Mouse (Mus musculus) layer of hippocampus, adult 9-11 months (tissue): ENCODE results near the gene Fam43b.
A peak's percentile ranks its signal among the peaks of the same experiment; 100 is the strongest.
"Not testable (repeated sequence)": the region's sequence is repeated elsewhere in the genome, so short reads cannot be mapped to it uniquely, and the experiment has no call there.

Experiments used
- DNase-seq: peaks from one replicate; pipeline ENCODE4 v3.0.0; 2022

Gene Fam43b

DNA sequence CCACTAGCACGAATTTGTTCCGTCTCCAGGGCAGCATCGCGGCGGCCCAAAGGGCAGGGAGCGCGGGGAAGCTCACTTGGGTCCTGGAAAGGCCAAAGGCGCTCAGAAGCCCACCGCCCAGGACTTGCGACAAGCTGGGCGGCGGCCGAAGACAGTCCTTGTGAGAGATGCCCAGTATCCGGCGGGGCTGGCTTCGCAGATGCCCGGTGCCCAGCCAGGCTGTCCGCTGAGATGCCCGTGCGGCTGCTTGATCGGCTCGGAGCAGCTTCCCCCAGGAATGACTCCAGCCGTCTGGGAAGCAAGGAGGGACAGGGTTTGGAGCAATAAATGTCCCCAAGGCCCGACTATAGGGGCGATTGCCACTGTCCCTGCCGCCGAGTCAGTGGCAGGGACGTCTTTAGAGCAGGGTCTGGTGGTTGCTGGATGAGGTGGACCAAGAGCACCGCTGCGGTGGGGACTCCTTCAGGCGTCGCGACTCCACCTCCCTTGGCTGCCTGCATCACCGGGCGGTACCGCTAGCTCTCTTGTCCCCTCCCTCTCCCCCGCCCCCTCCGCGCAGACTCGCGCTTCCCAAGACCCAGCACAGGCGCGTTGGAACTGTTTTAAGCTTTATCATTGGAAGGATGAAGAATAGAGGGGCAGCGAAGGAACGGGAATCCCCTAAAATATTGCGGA lies at the start of gene Fam43b:
TSS of gene Fam43b (minus strand) at position 558 of the 675 bp plus-strand sequence.
- DNase-seq, result peak; percentile 80

DNA sequence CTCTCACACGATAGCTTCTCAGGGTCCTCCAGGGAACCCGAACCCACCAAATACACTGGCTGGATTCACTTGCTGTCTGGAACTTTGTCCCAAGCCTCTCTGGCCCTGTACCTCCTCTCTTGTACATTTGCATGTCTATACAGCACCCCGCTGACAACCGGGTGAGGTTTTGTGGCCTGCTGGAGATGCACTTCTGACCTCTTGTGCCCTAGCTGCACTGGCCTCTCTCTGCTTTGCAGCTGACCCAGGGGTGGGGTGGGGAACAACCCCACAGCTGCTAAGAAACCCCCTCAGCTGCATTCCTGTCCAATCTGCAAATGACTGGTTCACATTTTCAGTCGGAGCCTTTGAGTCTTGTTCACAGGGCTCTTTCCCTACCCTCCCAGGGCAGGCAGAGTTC lies 48.6 kb upstream of the Fam43b start:
- DNase-seq, result no peak

DNA sequence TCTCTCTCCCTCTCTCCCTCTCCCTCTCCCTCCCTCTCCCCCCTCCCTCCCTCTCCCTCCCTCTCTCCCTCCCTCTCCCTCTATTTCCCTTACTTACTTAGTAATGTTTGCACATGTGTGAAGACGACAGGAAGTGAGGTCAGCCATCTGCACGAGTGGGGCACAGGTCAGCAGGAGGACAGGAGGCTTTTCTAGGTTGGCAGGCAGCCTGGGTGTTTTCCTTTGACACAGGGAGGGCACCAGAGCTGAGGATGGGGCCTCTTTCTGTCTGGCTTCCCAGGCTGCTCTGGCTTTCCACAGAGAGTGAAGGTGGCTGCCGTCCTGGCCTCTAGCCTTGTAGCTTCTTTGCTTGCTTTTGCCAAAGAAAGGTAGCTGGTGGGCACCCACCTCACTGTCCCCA lies 43.7 kb upstream of the Fam43b start:
- DNase-seq, result no peak

DNA sequence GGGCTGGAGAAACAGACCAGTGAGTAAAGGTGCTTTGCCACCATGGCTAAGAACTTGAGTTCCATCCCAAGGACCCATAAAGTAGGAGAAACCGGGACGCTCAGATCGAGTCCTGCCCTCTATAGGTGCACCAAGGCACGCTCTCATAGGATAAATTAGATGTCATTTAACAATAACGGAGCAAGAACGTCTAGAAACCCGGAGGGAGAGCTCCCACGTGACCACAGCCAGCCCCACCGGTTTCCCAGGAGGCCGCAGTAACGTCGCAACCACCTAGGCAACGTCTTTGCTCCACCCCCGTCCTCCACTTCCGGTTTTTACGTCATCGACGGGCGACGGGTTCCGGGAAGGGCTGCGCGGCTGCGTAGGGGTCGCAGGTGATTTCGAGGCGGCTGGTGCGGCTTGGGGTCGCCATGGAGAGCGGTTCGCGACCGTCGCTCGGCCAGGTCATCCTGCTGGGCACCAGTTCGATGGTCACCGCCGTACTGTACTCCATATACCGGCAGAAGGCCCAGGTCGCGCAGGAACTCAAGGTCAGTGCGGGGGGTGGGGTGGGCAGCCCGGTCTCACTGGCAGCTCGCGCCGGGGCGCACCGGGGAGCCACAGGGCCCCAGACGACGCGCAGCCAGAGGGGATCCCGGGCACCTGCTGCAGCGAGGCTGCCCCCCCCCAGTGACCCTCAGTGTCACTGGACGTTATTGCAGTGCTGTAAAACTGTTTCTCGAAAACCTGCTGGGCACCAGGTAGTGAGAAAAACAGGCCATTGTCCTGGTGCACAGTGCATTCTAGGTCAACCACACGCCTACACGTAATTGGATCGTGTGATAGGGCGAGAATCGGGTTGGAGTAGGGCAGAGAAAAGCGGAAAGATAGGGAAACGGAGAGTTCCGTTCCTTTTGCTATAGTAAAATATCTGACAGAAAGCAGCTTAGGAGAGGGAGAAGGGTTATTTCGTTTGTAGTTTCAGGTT lies 38.3 kb upstream of the Fam43b start, which contains the start of gene Mul1:
TSS of gene Mul1 (plus strand) at position 325 of the 970 bp plus-strand sequence.
- peak; percentile 96 for DNase-seq

DNA sequence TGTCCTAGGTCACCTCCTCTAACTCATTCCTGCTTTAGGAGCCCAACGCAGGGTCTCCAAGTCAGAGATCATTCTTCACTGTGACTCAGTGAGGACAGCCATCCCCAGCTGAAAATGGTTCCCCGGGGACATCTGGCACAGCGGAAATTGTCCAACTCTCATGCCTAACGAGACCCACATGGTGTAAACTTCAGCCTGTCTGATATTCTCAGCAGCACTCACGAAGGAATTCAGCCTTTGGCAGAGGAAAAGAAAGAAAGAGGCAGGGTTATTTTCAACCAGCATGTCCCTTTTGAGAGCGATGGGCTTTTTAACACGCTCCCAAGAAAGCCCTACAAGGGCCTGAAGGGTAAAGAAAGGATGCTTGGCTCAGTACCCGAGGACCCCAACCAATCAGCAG lies 35.0 kb upstream of the Fam43b start:
- no peak for DNase-seq

DNA sequence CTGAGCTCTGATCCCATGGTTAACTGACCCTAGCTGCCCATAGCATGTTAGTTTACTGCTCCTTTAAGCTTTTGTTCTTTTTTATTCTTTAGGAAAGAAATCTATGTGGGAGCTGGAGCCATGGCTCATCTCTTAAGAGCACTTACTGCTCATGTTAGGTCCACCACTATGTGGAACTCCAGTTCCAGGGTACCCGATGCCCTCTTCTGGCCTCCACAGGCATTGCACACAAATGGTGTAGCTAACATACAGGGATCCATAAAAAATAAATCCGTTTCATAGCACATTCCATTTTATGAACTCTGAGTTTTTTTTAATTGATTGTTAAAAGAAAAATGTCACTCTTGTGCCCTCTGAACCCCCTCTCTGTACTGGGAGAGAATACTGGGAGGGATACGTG lies 33.5 kb upstream of the Fam43b start:
- no peak for DNase-seq

DNA sequence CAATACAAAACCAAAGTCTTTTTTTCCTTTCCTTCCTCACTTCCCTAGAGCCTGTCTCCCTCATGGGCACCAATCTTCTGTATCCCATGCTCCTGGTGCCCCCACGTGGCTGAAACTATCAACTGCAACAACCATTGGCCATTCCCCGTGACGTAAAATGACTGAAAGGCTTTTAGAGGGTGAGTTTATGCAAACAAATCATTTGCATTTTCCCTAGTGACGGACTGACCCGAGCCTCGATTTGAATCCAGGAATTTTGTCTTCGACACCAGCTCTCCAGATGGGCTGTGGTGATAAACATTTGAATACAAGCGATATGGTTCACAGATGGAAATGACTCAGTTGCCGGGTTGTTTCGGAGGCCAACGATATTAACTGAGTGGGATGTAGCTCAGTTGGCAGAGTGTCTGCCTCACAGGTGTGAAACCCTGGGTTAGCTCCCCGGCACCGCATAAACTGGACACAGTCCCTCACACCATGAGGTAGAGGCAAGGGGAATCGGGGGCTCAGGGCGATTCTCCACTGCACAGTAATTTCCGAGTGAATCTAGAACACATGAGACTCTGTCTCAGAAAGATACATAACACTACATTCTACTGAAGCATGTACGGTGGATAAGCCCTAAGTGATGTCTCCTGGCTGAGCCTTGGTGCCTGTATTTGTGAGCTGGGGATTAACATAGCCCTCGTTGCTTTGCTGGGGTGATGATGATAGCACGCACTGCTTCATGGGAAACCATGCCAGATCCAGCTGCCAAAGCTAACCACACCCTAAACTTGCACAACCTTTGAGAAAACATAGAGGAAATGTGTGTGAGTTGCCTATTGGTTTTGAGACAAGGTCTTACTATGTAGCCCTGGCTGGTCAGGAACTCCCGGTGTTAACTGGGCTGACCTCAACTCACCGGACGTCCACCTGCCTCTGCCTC lies 30.7 kb upstream of the Fam43b start:
- DNase-seq, result peak; percentile 87

DNA sequence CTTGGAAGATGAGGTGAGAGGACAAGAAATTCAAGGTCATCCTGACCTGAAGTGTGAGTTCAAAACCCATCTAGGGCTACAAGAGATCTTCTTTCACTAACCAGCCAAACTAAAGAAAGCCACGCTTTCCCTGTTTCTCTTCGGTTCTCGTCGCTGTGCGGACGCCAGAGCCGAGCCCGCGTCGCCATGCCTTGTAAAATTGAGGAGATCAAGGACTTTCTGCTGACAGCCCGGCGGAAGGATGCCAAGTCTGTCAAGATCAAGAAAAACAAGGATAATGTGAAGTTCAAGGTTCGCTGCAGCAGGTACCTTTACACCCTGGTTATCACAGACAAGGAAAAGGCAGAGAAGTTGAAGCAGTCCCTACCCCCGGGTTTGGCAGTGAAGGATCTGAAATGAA lies 29.3 kb upstream of the Fam43b start:
- not testable (repeated sequence) for DNase-seq

DNA sequence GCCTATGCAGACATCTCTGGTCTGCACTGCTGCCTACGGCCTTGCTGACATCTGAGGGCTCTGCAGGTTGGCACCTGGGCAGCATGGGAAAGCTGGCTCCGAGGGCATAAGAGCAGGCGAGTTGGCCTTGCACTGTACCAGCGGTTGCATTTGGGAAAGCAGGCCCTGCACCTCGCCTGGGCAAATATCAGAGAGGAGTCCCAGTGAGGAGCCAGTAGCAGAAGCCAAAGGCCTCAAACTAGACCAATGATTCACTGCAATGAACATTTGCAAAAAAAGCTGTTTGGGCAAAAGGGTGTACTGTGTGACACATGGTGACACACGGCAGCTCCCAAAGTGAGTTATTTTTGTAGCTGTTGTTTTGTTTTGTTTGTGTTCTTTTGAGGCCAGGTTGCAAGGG lies 28.7 kb upstream of the Fam43b start:
- no peak for DNase-seq

DNA sequence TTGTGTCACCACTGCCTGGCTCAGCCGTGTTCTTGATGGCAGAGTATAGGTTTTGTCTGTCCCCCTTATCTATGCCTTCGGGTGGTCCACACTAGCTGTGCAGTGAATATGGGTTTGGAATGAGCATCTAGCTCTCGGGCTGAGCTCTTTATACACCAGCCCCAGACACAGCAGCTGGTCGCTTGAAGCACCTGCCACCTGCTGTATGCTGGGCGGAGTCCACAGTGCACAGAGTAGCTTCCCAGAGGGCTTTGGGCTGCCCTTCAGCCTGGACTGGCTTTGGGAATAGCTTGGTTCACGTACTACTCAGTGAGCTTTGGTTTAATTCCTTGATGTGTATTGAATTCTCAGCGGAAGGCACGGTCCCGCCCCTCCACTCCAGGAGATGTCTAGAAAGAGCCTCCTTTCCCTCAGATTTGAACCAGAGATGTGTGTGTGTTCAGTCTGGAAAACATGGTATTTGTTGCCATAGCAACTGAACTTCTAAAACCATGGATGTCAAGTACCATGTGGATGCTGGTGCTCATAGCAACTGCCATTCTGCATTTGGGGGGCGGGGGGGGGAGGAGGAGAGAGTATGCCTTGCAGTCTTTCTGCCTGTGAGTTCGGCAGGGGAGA lies 22.1 kb upstream of the Fam43b start:
- DNase-seq, result no peak

DNA sequence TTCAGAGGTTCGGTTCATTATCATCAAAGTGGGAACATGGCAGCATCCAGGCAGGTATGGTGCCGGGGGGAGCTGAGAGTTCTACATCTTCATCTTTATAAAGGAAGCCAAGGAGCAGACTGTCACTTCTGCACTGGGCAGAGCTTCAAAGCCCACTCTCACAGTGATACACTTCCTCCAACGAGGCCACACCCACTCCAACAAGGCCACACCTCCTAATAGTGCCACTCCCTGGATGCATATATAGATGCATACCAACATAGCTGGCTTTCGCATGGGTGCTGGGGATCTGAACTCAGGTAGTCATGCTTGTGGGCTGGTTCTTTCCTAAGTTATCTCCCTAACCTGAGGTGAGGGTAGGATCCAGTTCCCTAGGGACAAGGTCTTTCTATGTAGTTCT lies 21.6 kb upstream of the Fam43b start:
- no peak for DNase-seq

DNA sequence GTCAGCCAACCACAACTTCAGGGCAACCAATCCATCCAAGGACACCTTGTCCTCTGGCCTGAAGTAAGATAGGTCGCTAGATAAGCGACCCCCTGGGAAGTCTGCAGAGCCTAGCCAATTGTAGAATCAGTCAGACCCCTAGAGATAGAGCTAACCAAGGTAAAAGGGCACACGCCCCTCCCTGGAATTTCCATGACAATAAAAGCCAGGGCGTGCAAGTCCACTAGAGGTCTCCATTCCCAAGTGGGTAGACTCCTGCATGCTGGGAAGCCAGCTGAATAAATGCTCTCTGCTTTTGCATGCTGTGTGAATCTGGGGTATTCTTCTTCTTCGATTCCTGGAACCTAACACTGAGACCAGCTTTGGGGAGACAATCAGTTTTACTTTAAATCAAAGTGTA lies 20.1 kb upstream of the Fam43b start:
- DNase-seq, result no peak

DNA sequence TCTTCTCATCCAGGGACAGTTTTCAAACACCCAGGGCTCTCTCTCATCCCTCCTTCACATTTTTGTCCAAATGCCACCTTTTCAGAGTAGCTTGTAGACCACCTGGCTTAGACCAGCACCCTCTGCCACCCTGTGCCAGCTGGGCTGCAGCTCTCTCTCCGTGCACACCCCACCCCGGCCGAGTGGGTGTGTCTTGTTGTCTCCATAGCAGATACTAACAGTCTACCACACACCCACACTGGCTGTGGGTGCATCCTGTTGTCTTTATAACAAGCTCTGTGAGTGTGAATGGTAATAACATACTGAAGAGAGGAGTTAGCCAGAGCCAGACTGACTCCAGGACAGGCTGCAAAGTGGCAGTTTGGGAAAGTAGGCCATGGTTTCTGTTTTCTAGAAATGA lies 19.7 kb upstream of the Fam43b start:
- DNase-seq, result peak; percentile 81

DNA sequence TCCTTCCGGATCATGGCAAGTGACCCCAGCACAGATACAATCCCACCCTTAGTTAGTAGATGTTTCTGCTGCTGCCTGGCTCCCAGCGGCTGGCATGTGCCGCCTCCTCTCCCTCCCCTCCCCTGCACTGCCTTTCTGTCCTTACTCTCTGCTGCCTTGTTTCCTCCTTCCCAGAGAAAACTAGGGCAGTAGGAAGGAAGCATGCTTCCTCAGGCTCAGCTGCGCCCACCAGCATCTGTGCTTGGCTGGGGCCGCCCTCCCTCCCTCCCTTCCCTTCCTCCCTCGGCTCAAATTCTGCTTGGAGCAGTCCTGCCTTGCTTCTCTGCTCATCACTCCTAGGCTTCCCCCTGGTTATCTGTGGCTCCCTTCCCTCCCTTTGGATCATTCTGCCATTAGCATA lies 18.4 kb upstream of the Fam43b start:
- peak; percentile 66 for DNase-seq

DNA sequence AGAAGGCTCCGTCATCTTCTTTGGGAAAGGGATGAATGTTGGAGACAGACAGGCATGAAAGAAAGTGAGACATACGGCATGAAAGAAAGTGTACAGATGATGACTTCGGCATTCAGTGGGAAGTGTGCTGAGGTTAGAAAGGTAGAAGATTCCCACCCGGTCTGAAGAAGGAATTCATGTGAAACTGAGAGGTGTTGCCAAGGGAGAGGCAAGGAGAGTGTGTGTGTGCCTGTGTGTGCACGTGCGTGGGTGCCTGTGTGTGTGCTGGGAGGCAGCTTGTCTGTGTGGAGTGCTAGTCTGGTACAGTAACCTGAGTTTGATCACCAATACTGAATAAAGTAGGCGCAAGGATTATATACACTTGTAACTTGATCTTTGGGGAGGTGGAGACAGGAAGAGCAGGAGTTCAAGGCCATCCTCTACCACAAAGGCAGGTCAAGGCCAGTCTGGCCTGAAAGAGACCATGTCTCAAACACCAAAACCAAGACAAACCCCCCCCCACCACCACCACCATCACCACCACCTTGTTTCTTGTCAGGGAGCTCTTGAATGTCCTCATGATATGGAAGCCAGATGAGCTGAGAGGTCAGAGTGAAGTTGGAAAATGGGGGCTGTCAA lies 15.3 kb upstream of the Fam43b start:
- DNase-seq, result no peak

DNA sequence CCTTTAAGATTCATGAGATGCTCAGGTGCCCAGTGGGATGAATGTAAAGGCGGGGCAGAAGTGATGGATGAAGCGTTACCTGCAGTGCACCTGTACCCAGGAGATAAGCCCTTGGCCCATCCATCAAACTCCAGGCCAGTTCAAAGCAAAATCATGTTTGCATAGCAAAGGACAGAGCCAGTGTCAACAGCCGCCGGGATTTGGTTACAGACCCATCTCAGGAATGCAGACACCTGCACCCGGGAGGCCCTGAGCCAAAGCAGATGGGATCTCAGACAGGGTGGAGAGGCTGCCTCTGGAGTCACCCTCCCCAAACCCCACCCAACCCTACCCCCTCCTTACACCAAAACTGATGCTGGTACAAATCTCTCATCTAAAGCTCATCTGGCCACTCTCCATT lies 14.7 kb upstream of the Fam43b start:
- no peak for DNase-seq

DNA sequence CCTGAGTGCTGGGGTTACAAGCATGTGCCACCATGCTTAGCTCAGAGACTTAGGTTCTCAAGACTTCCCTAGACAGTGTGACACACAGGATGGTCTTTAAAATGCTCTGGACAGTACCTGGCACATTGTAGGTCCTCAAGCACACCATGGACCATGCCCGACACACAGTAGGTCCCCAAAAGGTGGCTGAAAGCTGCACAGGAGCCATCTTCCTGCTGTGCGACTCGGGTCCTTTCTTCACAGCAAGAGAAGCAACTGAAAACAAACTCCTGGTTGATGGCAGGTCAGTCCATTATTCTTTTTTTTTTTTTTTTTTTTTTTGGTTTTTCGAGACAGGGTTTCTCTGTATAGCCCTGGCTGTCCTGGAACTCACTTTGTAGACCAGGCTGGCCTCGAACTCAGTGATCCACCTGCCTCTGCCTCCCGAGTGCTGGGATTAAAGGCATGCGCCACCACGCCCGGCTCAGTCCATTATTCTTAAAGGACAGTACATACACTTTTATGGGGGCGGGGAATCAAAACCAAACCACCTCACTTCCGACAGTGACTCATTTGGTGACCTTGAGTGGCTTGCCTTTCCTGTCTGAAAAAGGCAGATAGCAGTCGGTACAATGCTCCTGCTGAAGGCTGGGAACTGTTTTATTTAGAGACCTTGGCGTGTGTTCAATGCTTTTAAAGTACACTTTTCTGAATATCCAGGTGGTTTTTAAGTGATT lies 11.3 kb upstream of the Fam43b start:
- no peak for DNase-seq

DNA sequence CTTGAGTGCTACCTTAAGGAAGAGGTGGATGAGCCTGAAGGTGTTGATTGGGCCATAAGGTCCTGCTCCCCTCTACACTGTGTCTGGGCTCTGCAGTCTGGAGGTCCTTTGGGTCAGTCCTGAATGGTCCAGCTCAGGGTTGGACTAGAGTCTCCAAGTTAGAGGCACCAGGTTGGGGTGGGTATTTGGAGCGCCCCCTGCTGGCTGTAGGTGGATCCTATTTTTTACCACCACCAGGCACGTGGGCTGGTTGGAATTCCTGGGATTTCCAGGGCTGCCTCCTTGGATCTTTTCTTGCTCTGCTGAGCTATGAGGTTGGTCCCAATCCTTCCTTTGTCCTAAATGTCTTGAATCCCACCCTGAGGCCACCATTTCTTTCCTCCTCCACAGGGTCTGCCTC lies 8.5 kb upstream of the Fam43b start:
- DNase-seq, result no peak

DNA sequence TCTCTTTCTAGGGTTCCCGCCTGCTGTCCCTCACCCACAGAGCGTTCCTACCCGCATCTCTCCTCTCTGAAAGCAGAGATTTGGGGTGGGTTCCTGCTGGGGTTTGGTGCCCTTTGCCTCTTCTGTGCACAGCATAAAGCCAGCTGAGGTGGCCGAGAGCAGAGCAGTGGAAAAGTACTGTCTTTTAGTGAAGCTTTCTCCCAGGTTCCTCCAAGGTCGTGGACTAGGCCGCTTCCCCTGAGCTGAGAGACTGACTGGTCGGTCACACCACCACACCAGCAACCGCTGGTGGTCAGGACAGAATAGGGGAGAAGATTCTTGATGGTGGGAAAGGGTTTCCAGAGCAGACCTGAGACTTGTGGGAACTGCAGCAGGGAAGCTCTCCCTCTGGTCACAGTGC lies 383 bp upstream of the Fam43b start:
- no peak for DNase-seq

DNA sequence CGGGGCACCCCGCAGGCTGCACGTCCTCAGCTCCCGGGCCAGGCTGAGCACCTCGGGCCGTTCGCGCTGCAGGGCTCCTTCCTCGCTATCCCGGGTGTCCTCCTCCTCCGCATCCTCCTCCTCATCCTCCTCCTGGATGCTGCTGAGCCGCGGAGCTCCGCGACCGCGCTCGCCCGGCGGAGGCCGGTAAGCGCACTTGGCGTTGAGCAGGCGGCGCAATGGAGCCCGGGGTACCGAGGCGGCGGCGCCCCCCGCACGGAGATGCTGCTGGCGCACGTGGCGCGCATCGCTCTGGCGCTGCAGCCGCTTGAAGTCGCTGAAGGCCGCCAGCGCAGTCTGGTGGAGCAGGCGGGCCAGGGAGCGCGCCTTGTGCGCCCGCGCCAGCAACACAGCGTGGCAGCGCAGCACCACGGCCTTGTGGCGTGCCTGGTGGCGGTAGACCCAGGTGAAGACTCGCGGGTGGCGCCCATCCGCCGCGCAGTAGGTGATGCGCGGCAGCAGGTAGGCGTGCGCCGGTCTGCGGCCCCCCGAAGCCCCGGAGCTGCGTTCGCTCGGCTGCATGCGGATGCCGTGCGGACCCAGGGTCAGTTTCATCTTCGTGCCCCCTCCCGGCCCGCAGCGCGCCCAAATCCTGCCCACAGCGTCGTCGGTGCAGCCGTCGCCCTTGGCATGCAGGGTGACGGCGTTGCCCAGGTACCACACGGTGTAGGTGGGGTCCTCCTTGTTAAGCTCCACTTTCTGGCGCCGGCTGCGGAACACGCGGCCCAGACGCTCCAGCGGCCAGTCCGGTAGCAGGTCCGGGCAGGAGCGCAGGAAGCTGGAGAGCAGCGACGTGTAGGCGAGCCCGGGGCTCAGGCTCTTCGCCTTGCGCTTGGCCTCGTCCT lies 999 bp downstream of the Fam43b start:
- peak; percentile 51 for DNase-seq
